In genomic region chr13:99793001-99793400, GRCm38 (mm10) we compare ENCODE assay signal across 25 mouse cellular contexts.
DNase-seq lines count a peak whose midpoint lies in the region; ATAC-seq lines count a peak whose summit lies in the region.
"Had no signal": no experiment of that assay in that cellular context is flagged by ENCODE, and none has a peak within 500 bp of the region (broad histone marks: within the 10 kb centered on the region; RNA-seq: fewer than 3 reads in every experiment).

No protein-coding gene starts in this region.

- no peak overlapping the region for H3K4me2 ChIP-seq in embryonic facial prominence, embryonic 12.5 days (replicated peaks)
- H3K4me2 ChIP-seq in heart, embryonic 15.5 days, result no peak overlapping the region
- no peak overlapping the region for H3K4me2 ChIP-seq in midbrain, embryonic 11.5 days
- H3K4me2 ChIP-seq in midbrain, embryonic 16.5 days (ENCODE audit: low read length), result no peak overlapping the region
- H3K4me2 ChIP-seq: forebrain, embryonic 12.5 days; forebrain, embryonic 15.5 days; heart, embryonic 12.5 days; hindbrain, embryonic 14.5 days had no signal

- no peak for ATAC-seq in embryonic facial prominence, embryonic 12.5 days (ENCODE audit: insufficient number of reproducible peaks, insufficient read depth, low FRiP score, low TSS enrichment)
- no peak for ATAC-seq in heart, embryonic 15.5 days (replicated peaks; ENCODE audit: insufficient number of reproducible peaks, insufficient read depth, low FRiP score, low read depth)
- ATAC-seq in midbrain, embryonic 11.5 days (ENCODE audit: low FRiP score), result no peak
- no peak for ATAC-seq in midbrain, embryonic 16.5 days
- no peak for ATAC-seq in monocyte, adult 5-6 weeks (replicated peaks; ENCODE audit: insufficient number of reproducible peaks, low FRiP score, low TSS enrichment, poor library complexity, severe bottlenecking)
- ATAC-seq: forebrain, embryonic 15.5 days; hindbrain, postnatal 0 days; inflammation-experienced regulatory T-cells, adult 6 months; intestine, embryonic 16.5 days; Patski had no signal

- peaks cover 10% of the 10 kb centered on the region for H3K4me1 ChIP-seq in embryonic facial prominence, embryonic 12.5 days
- H3K4me1 ChIP-seq in embryonic facial prominence, embryonic 10.5 days, result peaks cover 15% of the 10 kb centered on the region
- peaks cover 19% of the 10 kb centered on the region for H3K4me1 ChIP-seq in heart, embryonic 15.5 days (replicated peaks)
- H3K4me1 ChIP-seq in heart, embryonic 10.5 days, result peaks cover 18% of the 10 kb centered on the region
- no peaks in the 10 kb centered on the region for H3K4me1 ChIP-seq in midbrain, embryonic 11.5 days (ENCODE audit: control insufficient read depth, insufficient read depth, low read length)
- H3K4me1 ChIP-seq in midbrain, embryonic 16.5 days (ENCODE audit: control insufficient read depth, insufficient read depth, low read length), result peaks cover 7% of the 10 kb centered on the region; the same call in 1 of the 2 replicates

- no peaks in the 10 kb centered on the region for H3K36me3 ChIP-seq in embryonic facial prominence, embryonic 12.5 days
- no peaks in the 10 kb centered on the region for H3K36me3 ChIP-seq in embryonic facial prominence, embryonic 10.5 days (replicated peaks)
- no peaks in the 10 kb centered on the region for H3K36me3 ChIP-seq in heart, embryonic 15.5 days
- no peaks in the 10 kb centered on the region for H3K36me3 ChIP-seq in heart, embryonic 10.5 days
- no peaks in the 10 kb centered on the region for H3K36me3 ChIP-seq in midbrain, embryonic 11.5 days (ENCODE audit: control insufficient read depth, insufficient read depth, low read length)
- H3K36me3 ChIP-seq in midbrain, embryonic 16.5 days (ENCODE audit: control insufficient read depth, insufficient read depth, low read length), result no peaks in the 10 kb centered on the region
- H3K36me3 ChIP-seq: forebrain, embryonic 12.5 days; forebrain, embryonic 15.5 days; heart, embryonic 12.5 days had no signal

- no peak for DNase-seq in embryonic facial prominence, embryonic 10.5 days (ENCODE audit: low spot score)
- no peak for DNase-seq in heart, embryonic 10.5 days (ENCODE audit: low spot score)
- DNase-seq in midbrain, embryonic 11.5 days (ENCODE audit: low spot score, missing footprints), result peak; percentile 78
- DNase-seq in Muller cell, postnatal 12 days (ENCODE audit: inconsistent ontology term), result no peak
- DNase-seq: adrenal gland, postnatal 10 days; adrenal gland, postnatal 36 days; cerebellum, adult 18-20 months; cerebellum, adult 9-10 months; cerebellum, postnatal 14 days; gastrocnemius, postnatal 10 days; gastrocnemius, postnatal 36 days; heart, postnatal 4 days had no signal

- no peaks in the 10 kb centered on the region for H3K9me3 ChIP-seq in embryonic facial prominence, embryonic 12.5 days
- H3K9me3 ChIP-seq in embryonic facial prominence, embryonic 10.5 days, result no peaks in the 10 kb centered on the region
- H3K9me3 ChIP-seq in heart, embryonic 15.5 days (replicated peaks), result no peaks in the 10 kb centered on the region
- H3K9me3 ChIP-seq in heart, embryonic 10.5 days, result no peaks in the 10 kb centered on the region
- H3K9me3 ChIP-seq in midbrain, embryonic 11.5 days (ENCODE audit: control insufficient read depth, low read length), result no peaks in the 10 kb centered on the region
- H3K9me3 ChIP-seq in midbrain, embryonic 16.5 days (replicated peaks; ENCODE audit: control insufficient read depth, low read length, poor library complexity, severe bottlenecking), result no peaks in the 10 kb centered on the region
- H3K9me3 ChIP-seq: forebrain, embryonic 12.5 days; forebrain, embryonic 15.5 days; heart, embryonic 12.5 days had no signal

- H3K27me3 ChIP-seq in embryonic facial prominence, embryonic 12.5 days, result no peaks in the 10 kb centered on the region
- no peaks in the 10 kb centered on the region for H3K27me3 ChIP-seq in embryonic facial prominence, embryonic 10.5 days (replicated peaks; ENCODE audit: low read depth, poor library complexity, severe bottlenecking)
- no peaks in the 10 kb centered on the region for H3K27me3 ChIP-seq in heart, embryonic 15.5 days
- no peaks in the 10 kb centered on the region for H3K27me3 ChIP-seq in heart, embryonic 10.5 days (ENCODE audit: insufficient read depth, poor library complexity, severe bottlenecking)
- no peaks in the 10 kb centered on the region for H3K27me3 ChIP-seq in midbrain, embryonic 11.5 days (ENCODE audit: control insufficient read depth, insufficient read depth, low read length)
- no peaks in the 10 kb centered on the region for H3K27me3 ChIP-seq in midbrain, embryonic 16.5 days (ENCODE audit: control insufficient read depth, insufficient read depth, low read depth, low read length)
- H3K27me3 ChIP-seq: forebrain, embryonic 12.5 days; forebrain, embryonic 15.5 days; heart, embryonic 12.5 days; Patski had no signal

- no peak overlapping the region for H3K9ac ChIP-seq in embryonic facial prominence, embryonic 12.5 days
- H3K9ac ChIP-seq in heart, embryonic 15.5 days, result no peak overlapping the region
- no peak overlapping the region for H3K9ac ChIP-seq in midbrain, embryonic 11.5 days (ENCODE audit: low read length)
- no peak overlapping the region for H3K9ac ChIP-seq in midbrain, embryonic 16.5 days (ENCODE audit: low read depth, low read length)
- H3K9ac ChIP-seq: forebrain, embryonic 12.5 days; forebrain, embryonic 15.5 days; heart, embryonic 12.5 days; hindbrain, embryonic 14.5 days had no signal

- H3K27ac ChIP-seq in embryonic facial prominence, embryonic 12.5 days, result 0 out of 2 replicates have a peak overlapping the region, but pooled peaks have one; percentile 63
- H3K27ac ChIP-seq in embryonic facial prominence, embryonic 10.5 days (replicated peaks), result no peak overlapping the region
- H3K27ac ChIP-seq in heart, embryonic 15.5 days, result peak overlapping the region; percentile 24; the same call in 1 of the 2 replicates
- no peak overlapping the region for H3K27ac ChIP-seq in heart, embryonic 10.5 days
- no peak overlapping the region for H3K27ac ChIP-seq in midbrain, embryonic 11.5 days (ENCODE audit: low read depth, low read length)
- no peak overlapping the region for H3K27ac ChIP-seq in midbrain, embryonic 16.5 days (ENCODE audit: low read length)
- H3K27ac ChIP-seq: forebrain, embryonic 15.5 days; hindbrain, embryonic 14.5 days; hindbrain, postnatal 0 days had no signal

- WGBS in embryonic facial prominence, embryonic 12.5 days, result 57% methylated on average over 6 of the region's 6 CpGs
- 83% methylated on average over 6 of the region's 6 CpGs for WGBS in embryonic facial prominence, embryonic 10.5 days
- WGBS in heart, embryonic 15.5 days, result 50% methylated on average over 6 of the region's 6 CpGs
- 70% methylated on average over 6 of the region's 6 CpGs for WGBS in heart, embryonic 10.5 days
- WGBS in midbrain, embryonic 11.5 days, result 90% methylated on average over 6 of the region's 6 CpGs
- 74% methylated on average over 6 of the region's 6 CpGs for WGBS in midbrain, embryonic 16.5 days

- no peak overlapping the region for H3K4me3 ChIP-seq in embryonic facial prominence, embryonic 12.5 days
- no peak overlapping the region for H3K4me3 ChIP-seq in embryonic facial prominence, embryonic 10.5 days
- no peak overlapping the region for H3K4me3 ChIP-seq in heart, embryonic 15.5 days
- no peak overlapping the region for H3K4me3 ChIP-seq in heart, embryonic 10.5 days
- H3K4me3 ChIP-seq in midbrain, embryonic 11.5 days (ENCODE audit: low read depth, low read length), result no peak overlapping the region
- no peak overlapping the region for H3K4me3 ChIP-seq in midbrain, embryonic 16.5 days (ENCODE audit: low read depth, low read length)
- H3K4me3 ChIP-seq: erythroblast, embryonic 14.5 days; forebrain, embryonic 12.5 days; forebrain, embryonic 15.5 days; heart, embryonic 12.5 days had no signal

Comparison
In these comparisons a context has a peak if more than half of its experiments do, and no peak if none do; other contexts are left out.
1. H3K27ac ChIP-seq: peak in embryonic facial prominence, embryonic 12.5 days (single experiment) and heart, embryonic 15.5 days (single experiment); none in embryonic facial prominence, embryonic 10.5 days (single experiment), heart, embryonic 10.5 days (single experiment), midbrain, embryonic 11.5 days (single experiment) and midbrain, embryonic 16.5 days (single experiment).